Mouse (Mus musculus) cerebellum, adult (tissue): ENCODE data around the gene 5430419D17Rik.

ENCODE experiments used
- ATAC-seq: cut with Nextera tagmentation; 2 replicates; pipeline ENCODE4 v1.9.2; 2017; ENCODE audit warnings: mild to moderate bottlenecking, moderate library complexity, mixed read lengths; ENCODE audit not compliant: insufficient number of reproducible peaks, low FRiP score, low TSS enrichment

The 5430419D17Rik gene

DNA sequence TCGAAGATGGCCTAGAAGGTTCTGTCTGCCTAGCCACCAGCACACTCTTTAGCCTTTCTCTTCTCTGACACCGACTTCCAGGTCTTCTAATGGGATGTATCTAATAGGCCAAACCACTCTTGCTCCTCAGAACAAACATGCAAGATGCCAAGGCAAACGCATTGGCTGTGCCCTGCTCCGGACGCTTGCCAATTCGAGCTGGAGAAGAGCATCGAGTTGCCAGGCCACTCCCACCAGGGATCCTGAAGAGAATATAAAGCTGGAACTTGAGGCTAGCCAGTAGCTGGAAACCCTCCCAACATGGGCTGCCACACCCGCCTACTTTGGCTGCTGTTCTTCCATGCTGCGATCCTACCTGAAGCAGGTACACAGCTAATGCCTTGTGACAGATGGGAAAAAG is at the start of gene 5430419D17Rik:
Gene 5430419D17Rik, plus strand, starts transcription at position 282 of the 400 bp plus-strand sequence.
- no peak for ATAC-seq

DNA sequence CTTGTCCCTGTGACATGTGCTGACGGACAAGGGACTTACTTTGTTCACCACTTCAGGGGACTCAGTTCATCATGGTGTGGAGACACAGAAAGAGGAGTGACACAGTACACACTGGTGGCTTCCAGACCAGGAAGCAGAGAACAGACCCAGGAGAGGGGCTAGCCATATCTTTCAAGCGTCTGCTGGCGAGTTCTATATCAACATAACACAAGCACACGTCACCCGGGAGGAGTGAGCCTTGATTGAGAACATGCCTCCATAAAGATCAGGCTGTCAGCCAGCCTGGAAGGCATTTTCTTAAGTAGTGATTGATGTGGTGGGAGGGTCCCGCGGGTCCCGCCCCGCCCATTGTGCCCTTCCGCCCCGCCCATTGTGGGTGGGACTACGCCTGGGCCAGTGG is 44.2 kb upstream of the 5430419D17Rik start:
- ATAC-seq = no peak

DNA sequence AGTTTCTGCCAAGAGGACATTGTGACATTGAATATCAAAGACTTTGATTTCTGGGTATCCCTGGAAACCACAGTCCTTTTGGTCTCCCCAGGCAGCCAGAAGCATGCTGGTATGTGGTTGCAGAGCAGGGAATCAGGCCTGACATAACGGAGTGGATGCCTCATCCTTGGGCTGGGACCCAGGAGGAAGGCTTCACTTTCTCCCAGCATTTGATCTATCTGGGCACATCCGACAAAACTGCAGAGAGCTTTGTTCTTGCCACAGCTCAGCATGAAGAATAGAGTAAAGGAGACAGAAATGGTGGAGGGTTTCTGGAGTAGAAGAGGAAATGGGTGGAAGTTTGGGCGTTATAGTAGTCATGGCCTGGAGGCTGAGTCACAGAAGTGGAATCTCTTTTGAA is 41.0 kb upstream of the 5430419D17Rik start:
- no peak for ATAC-seq

DNA sequence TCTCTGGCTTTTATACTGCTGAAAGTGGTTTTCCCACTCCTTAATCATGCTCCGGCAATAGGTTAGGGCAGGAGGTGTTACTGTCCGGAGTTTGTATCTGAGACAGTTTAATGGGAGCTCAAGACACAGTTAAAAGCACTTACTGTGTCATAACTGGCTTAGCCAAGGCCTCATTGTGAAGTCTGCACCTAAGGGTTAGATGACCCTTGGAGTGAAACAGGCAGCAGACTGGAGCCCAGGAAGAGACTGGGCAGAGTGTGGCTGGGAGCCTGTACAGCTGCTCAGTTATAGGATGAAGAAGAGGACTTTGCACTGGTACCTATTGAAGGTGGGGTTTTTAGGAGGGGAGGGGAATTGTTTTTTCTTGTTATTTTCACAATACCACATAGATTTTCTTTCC is 28.0 kb upstream of the 5430419D17Rik start, which contains the start of gene 4933402N03Rik:
Gene 4933402N03Rik, minus strand, starts transcription at position 101 of the 400 bp plus-strand sequence.
- no peak for ATAC-seq

DNA sequence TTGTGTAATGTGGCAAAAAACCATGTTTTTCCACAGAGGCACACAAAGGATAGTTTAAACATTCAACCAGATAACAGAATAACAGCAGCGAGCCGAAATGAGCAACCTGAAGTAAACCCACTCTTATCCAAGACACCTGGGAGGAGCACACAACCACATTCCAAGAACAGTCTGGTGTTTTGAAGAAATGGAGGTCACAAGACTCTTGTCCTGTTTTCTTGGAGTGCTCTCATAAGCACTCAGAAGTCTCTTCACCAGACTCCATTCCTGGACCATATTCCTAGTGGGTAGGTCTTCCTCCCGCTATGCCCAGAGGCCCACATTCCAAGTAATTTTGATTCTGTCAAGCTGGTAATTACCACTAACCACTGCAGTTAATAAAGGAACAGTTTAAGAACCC is 24.0 kb upstream of the 5430419D17Rik start:
- no peak for ATAC-seq

DNA sequence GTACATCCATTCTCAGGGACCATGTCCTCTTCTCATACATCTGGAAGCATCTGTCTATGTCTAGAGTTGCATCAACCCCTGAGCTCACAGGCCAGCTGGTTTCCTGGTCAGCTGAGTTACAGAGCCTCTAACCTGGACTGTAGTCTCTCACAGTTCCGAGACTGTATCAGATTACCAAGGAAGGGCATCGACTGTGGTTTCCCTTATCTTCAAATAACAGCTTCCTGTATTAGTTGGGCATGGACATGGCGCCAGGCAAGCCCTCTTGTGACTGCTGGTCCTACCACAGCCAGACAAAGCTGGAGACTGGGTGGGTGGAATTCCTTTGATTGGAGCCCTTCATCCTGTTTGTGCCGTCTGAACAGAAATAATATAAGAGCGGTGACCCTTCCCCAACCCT is 21.2 kb upstream of the 5430419D17Rik start:
- ATAC-seq = no peak

DNA sequence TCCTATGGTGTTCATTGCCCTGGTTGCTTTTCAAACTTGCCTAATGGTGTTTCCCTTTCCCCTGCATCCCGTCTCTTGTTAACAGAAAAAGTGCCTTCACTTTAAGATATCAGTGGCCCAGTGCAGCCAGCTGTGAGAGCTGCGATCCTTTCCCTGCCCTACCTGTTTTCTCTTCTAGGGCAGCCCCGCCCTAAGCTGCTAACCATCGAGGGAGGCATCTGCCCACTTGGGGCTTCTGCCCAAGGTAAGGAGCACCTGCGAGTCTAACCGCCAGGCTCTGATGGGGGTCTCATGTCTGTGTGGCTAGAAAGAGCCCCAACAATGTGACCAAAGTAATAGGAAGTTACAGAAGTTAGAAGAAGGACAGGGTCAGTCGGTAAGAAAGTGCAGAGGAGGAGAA is 12.0 kb upstream of the 5430419D17Rik start:
- no peak for ATAC-seq

DNA sequence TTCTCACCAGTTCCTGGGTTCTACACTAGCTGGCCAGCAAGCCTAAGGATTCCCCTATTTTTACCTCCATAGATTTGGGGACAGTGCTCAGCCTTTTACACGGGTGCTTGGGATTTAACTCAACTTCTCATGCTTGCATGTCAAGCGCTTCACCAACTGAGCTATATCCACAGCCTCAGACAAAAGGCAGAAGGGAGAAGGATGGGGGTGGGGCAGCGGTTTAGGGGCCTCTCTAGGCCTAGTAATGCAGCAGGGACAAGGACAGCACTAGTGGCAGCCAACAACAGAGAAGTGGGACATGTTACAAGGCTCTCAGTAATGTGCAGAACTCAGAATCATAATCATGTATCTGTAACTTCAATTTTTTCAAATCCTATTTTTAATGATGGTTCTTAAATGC is 6.4 kb upstream of the 5430419D17Rik start:
- ATAC-seq = no peak

DNA sequence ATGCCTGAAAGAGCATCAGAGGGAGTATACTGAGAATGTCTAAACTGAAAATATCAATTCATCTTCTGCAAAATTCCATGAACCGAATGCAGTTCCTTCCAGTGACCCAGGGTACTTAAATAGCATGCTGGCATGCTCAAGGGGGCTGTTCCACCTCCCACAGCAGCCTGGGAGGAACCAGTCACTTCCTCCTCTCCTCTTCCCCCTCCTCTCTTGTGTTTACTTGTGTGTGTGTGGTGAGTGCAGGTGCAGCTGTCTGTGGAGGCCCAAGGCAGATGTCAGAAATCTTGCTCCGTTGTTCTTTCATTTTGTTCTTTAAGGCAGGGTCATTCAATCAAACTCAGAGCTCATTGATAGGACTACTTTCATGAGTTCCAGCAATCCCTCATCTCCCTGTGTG is 5.1 kb upstream of the 5430419D17Rik start:
- no peak for ATAC-seq

DNA sequence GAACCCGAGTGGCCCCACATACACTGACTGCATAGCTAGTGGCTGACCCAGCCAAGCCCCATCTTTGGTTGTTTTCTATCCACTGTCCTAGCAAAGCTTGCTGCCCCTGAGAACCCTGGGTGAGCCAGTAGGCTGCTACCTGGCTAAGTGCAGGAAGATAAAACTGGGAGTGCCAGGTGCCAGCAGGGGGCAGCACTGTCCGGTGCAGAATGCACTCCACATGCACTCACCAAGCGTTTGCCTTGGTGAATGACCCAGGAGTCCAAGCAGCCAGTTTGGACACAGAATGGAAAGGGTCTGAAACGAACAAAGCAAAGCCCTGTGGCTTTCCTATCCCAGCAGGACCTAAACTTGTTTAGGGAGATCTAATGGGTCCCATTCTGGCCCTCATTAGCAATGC is 8.5 kb downstream of the 5430419D17Rik start:
- no peak for ATAC-seq

DNA sequence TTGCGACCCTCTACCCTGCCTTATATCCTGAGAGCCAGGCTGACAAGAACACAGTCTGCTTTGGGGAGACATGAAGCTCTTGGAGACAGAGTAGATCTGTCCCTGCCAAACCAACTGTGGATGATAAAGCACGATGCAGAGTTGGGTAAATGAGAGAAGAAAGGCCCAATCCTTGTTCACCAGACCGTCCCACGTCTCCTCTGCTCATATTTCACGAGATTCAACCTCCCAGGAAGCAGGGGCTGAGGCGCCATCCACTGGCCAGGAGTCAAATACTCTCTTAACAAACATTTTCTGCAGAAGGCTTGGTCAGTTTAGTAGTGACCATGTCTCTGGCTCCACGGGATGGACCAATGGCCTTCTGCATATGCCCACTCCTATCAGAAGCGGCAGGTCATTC is 10.1 kb downstream of the 5430419D17Rik start:
- ATAC-seq = no peak

DNA sequence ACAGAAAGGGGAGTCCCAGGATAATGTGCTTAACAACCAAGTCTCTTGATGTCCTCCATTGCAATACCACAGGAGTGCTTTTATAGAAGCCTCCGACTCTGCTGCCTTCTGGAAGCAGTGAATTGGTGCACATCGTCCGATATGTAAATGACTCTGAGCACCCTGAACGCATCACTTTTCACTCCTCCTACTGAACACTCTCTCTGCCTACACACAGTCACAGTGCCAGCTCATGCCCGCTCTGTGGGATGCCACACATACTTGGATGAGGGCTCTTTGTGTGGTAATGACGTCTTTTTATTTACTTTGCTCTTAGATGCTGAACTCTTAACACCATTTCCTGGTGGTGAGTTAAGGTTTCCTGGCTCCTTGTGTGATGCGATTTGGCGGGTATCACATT is 12.8 kb downstream of the 5430419D17Rik start:
- ATAC-seq = no peak

DNA sequence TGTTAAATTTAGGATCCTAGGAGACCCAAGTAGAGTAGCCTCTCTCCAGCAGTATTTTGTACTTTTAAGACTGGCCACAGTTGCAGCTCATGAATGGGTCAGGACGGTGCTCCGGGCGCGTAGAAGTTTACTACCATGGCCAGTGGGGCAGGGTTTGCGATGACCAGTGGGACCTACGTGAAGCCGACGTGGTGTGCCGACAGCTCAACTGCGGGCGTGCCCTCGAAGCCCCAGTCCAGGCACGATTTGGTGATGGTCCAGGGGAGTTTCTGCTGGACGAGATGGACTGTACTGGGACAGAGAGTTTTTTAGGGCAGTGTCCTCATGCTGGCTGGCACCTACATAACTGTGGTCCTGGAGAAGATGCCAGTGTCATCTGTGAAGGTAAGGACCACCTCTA is 13.8 kb downstream of the 5430419D17Rik start:
- no peak for ATAC-seq

DNA sequence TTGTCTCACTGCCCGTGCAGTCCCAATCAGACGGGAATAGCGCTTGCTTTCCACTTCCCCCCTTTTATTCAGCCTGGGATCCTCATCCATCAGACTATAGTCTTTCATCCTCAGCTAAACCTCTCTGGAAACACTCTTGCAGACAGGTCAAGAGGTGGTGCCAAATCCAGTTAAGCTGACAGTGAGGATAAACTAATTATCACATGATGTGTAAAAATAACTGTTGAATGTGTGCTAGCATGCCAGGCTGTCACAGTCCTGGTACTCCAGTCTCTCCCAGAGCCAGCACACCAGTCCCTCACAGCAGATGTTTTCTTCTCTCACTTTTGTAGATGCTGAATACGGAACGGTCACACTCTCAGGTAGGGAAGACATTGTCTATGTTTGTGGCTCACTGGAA is 48.9 kb downstream of the 5430419D17Rik start:
- ATAC-seq = no peak

DNA sequence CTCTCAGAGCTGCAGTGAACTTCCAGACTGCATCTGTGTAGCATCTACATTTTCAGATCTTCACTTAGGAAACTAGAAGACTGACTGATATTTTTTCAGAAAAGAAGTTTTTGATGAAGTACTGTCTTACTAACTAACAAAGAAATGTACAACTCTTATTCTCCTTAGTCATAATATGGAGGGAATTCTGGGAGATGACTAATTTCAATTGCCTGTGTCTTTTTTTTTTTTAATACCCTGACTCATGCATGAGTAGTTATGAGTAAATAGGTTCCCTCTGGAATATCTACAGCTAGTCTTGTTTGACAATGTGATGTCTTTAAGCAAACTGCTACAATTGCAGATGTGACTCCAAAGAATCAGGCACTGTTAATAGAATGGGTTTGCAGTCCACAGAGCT is 61.9 kb downstream of the 5430419D17Rik start:
- ATAC-seq = no peak

DNA sequence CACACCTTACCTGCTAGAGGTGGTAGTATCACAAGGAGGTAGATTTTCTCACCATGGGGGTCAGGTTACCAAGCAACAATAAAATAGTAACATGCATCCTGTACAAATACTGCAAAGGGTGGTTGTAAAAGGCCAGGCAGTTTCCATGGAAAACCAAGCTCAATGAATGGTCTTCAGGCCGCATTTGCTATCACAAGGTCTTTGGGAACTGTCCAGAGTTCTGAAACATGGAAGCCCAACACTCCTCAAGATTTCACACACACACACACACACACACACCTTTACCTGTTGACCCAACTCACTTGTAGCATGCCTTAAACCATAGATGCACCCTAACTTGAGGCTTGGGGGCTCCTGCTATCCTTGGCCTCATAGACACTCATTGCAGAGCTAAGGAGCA is 70.8 kb downstream of the 5430419D17Rik start:
- no peak for ATAC-seq

DNA sequence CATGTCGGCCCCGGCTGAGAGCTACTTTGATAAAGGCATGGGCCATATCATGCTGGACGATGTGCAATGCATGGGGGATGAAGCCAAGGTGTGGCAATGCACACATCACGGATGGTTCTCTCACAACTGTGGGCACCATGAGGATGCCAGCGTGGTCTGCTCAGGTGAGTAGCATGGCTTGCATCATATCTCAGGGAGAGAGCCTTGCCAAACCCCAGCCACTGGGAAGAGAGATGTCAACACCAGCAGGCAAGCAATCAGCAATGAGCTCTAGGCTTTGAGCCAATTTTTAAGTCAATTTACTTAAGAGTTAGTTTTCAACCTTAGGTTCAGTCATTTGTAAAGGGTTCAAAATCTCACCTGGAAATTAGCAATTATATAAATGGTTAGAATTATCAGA is 82.6 kb downstream of the 5430419D17Rik start:
- no peak for ATAC-seq

DNA sequence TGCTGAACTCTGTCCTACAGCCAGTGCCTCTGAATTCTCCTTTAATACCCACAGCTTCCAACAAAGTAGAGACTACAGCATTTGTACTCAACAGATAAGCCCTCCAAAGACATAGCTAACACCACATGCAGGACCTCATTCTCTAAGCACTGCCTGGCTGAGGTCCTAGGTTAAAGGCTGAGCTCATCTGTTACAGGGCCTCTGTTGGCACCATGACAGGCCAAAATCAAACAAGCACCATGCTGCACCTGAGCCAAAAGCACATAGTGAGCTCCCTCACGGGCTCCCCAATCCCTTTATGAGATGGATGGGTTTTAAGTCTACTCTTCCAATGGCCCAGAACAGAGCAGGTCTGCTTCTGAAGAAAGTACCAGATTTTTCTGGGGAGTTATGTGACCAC is 83.1 kb downstream of the 5430419D17Rik start:
- no peak for ATAC-seq

DNA sequence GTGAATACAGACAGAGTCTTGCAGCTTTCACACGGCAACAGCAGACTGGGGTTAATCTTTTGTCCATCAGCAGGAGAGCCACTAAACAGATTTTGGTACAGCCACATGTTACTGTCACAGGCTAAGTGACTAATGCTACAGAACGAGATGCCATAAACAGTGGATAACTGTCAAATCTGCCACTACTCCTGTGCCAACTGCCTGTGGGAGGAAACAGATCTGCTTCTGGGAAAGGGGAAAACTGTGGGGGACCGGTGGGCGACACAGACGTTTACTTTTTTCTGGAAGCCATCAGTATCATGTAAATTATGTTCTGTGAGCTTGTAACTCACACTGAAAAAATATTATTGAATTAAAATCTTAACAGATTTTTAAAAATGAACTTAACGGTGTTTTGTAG is 86.7 kb downstream of the 5430419D17Rik start:
- ATAC-seq = no peak

DNA sequence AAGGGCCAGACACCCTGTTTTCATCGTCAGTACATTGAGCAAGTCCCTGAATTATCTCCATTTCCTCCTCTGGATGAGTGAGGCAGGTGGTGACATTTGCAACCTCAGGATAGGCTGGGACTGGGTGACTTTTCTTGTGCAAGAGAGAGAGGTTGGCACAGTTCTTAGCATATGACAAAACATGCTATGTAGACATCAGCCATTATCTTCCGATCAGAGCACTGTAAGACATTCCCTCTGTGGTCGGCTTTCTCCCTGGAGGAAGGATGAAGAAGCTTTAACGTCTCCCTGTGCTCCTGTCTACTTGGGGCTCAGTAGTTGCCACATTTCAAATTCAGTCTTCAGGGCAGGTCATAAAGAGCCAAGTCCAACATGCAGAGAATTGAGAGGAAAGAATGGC is 90.0 kb downstream of the 5430419D17Rik start:
- ATAC-seq = no peak

DNA sequence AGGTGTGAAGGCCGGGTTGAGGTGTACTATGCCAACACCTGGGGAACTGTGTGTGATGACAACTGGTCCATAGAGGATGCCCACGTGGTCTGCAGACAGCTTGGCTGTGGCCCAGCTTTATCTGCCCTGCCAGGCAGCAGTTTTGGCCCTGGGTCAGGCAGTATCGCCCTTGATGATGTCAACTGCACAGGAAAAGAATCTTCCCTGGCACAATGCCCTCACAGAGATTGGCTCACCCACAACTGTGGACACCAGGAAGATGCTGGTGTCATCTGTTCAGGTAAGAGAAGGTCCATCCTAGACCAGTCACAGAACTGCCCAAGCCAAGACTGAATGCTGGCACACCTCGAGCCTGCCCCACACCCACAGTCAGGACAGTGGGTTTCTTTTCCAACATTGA is 91.6 kb downstream of the 5430419D17Rik start:
- no peak for ATAC-seq

DNA sequence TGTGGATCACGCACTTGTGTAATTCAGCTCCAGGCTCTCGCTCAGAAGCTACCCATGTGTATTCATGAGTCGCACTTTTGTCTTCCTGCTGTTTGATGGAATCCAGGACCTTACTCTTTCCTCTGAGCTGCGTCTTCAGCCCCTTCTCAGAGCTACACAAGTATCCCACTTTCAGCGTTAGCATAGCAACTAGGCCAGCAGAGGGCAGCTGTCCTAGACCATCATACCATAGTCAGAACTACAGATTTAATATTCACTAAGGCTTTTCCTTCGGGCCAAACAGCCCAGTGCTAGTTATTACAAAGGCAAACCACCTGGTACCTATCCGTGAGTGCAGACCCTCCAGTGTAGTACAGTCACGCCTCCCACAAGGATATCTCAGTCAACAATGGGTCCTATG is 122.9 kb downstream of the 5430419D17Rik start:
- no peak for ATAC-seq

DNA sequence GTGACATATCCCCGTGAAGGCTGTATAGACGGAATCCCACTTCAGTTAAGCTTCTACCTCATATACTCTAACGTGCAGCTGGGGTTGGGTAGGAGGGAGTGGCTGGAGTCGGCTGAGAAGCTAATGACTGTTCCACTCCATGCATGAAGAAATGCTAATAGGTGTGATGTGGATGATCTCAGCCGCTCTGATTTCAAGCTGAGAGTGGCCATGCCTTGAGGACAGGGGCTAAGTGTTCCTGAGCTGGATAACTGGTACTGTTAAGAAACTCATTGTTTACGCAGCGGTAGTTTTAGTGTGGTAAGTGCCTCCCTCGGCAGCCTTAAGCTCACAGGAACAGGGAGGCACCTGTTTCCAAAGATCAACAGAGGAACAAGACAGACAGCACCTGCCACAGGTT is 129.1 kb downstream of the 5430419D17Rik start:
- no peak for ATAC-seq
